Mouse (Mus musculus) mesoderm, embryonic 11.5 days (tissue): ENCODE data around the gene Dlx1.

Source experiments
- DNase-seq: peaks from one replicate; pipeline ENCODE4 v3.0.0-alpha.2; 2012; ENCODE audit warnings: low read depth, low spot score

The Dlx1 gene

DNA sequence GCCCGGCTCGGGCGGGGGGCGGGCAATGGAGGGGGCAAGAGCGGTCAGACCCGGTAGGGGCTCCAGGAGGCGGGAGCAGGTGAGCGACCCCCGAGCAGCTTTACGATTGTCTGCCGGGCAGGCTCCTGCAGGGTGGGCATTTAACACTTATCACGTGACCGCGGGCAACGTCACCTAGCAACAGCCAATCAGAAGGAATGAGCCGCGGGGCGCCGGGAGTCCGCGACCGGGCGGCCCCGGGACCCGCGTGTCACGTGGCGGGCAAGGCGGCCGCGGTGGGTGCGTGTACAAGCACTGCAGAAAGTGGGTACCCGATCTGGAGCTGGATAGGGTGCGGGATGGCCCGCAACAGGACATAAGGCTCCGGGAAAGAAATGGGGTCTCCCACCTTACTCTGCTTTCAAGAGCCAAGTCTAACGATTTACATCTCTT is 18.7 kb downstream of the Dlx1 start, which contains the start of gene Dlx2:
Gene Dlx2, minus strand, starts transcription at position 115 of the 432 bp plus-strand sequence.
- DNase-seq = peak; percentile 80

DNA sequence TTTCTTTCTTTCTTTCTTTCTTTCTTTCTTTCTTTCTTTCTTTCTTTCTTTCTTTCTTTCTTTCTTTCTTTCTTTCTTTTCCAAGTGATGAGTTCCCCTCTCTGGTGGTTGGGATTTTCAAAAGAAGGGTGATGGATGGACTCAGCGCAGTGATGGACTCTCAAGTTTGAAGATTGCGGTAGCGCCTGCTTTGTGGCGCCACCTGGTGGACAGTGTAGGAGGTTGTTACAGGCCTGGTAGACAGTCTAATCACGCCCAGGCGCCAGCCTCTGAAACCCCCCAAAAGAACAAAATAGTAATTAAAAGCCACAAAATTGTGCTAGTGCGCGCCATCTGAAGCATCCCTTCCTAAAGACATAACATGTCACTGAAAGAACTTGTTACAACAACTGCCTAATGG is 19.9 kb downstream of the Dlx1 start:
- peak; percentile 90 for DNase-seq

DNA sequence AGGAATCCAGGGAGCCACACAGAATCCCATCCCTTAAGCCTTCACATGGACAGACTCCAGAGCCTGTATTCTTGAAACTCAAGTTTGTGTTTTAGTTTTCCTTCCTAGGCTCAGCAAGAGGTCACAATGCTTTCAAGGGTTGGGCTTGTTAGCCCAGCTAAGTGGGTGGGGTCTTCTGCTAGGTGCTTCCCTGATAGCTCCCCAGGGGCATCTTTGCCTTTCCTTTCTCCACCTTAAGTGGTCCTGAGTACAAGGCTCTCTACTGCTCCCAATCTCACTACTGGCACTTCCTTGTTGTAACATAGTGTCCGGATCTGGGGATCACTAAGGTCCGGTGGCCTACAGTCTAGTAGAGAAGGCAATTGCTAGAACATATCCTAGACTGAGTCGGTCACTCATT is 22.4 kb downstream of the Dlx1 start:
- no peak for DNase-seq

DNA sequence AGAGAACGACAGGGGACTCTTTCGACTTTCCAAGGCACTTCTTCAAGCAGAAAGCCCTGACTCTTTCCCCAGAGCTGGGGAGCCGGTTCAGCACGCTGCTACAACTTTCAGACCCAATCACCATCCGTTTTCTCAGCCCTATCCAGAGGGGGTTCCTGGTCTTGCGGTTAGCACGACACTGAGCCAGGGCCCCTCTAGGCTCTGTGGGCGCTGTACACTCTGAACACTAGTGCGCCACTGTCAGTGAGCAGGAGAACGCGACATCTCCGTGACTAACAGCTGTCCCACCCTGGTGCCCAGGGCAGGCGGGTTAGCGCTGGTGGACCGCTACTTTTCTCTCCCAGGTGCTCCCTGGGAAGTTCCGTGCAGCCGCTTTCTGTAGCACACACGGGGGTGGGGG is 23.8 kb downstream of the Dlx1 start:
- DNase-seq = no peak

DNA sequence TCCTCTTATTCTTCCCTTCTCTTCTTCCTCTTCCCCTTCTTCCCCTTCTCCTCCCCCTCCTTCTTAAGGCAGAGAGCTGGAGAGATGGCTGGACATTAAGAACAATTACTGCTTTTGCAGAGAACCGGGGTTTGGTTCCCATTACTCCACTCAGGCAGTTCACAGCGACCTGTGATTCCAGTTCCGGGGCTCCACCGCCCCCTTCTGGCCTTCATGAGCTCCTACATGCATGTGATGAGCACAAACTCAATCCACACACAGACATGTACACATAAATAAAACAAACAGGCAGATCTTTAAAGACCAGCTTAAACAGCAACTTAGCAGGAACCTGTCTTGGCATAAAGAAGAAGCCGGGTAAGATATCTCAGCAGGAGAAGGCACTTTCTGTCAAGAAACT is 28.2 kb downstream of the Dlx1 start:
- no peak for DNase-seq

DNA sequence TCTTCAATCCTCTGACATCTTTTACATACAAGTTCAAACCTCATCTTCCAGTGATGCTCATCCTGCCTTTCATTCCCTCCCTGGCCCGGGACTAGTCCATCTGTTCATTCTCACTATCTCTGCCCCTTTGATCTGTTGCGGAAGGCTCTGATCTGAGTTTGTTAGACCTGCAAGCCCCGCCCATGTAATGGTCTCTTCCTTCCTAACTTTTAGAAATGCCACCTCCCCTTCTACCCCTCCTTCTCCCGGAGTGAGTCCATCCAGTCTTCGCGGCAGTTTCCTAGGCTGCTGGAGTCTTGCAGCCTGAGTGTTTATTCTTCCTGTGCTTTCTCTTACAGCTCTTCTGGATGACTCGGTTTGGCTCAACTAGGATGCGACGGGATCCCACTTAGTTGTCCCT is 38.6 kb downstream of the Dlx1 start:
- DNase-seq = no peak

DNA sequence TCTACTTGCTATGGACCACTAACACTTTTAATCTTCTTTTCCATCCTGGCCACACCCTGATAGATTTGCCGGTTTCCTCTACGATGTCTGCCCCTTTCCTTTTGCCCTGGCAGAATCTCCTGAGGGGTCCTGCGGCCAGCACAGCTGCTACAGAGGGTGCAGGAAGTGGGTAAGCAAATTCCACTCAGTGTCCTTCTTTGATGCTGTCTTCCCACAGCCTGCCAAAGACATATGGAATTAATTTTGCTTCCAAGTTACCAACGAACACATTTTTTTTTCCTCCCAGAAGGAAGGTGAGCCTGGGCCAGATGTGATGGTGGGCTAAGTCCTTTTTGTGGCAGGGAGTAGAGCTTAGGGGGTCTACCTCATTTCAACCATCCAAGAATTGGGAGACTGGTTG is 45.8 kb downstream of the Dlx1 start:
- DNase-seq = peak; percentile 44

DNA sequence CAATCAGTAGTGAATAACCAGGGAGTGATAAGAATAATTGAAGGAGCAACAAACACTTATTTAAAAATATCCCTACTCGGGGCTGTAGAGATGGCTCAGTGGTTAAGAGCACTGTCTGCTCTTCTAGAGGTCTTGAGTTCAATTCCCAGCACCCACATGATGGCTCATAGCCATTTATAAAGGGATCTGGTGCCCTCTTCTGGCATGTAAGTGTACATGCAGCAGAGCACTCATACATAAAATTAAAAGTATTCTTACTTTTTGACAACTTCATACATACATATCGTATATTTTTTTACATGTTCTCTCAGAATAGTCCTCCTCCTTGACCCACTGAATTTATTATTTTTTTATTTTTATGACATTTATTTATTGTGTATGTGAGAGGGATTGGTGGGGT is 49.1 kb downstream of the Dlx1 start:
- no peak for DNase-seq

DNA sequence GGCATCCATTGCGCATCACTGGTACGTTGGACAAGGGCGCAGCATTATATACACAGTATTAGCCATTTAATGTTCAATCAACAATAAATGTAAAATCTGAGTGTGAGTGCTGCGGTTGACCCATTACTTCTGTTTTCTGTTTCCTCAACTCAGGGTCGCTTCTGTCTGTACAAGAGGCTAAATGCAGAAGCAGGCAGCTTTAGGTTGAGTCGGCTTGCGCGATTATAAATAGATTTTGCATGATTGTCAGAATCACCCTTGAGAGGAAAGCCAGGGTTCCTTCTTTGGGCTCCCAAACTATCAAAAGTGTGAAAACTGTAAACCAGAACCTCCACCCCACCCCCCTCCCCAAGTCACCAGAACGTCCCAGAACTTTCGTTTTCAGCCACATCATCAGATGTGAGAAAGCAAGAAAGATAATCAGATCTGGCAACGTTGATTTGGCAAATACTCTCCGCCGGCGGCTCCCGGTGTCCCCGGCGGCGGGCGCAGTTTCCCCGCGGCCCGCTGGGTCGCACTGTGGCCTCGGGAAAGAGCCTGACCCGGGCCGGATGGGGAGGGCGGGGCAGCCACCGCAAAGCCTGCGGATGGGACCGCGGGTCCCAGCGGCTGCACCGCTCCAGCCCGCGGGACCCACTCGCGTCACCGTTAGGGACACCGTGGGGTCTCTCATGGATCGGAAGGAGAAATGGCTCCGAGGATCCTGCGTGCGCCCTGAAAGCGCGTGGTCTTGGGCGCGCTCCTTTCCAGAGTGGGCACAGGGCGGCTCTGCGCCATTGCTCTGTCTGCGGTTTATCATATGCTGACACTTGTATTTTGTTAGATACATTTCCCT is 52.9 kb downstream of the Dlx1 start:
- DNase-seq = peak; percentile 56

DNA sequence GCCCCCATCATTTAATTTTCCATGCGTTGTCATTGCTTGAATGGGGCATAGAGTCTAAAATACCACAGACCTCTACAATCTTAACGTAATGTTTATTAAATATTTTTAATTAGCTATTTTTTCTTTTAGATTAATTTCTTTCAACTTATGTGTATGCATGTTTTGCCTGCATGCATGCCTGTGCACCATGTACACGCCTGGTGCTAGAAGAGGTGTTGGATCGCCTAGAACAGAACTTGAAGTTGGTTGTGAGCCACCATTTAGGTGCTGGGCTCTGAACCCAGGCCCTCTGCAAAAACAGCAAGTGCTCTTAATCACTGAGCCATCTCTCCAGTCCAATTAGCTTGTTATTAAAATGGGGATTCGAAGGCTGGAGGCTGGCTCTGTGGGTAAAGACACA is 53.6 kb downstream of the Dlx1 start:
- DNase-seq = no peak
